Mouse (Mus musculus) brown adipose tissue, adult 24 weeks (tissue): ENCODE measurements at regions not wholly inside any gene's neighbourhood (a gene's known extent, or its start where the extent isn't known, plus 50 kb on each side); places are given as distances from the start of the nearest gene placed in this dataset.

Experiments
- H3K27ac ChIP-seq: fragments of 200-500 bp; replicated peaks from 2 replicates; pipeline ENCODE4 v1.5.1; 2012; ENCODE audit warnings: low read depth, mild to moderate bottlenecking, low read length
- H3K4me1 ChIP-seq: fragments of 200-500 bp; 2 replicates; pipeline ENCODE4 v1.6.1; 2012; ENCODE audit warnings: low read length, mixed read lengths; ENCODE audit not compliant: control insufficient read depth, insufficient read depth, insufficient read length
- H3K4me3 ChIP-seq: fragments of 200-500 bp; 2 replicates; pipeline ENCODE4 v1.5.1; 2012; ENCODE audit warnings: low read depth, mild to moderate bottlenecking, low read length, moderate library complexity; ENCODE audit not compliant: insufficient read depth

DNA sequence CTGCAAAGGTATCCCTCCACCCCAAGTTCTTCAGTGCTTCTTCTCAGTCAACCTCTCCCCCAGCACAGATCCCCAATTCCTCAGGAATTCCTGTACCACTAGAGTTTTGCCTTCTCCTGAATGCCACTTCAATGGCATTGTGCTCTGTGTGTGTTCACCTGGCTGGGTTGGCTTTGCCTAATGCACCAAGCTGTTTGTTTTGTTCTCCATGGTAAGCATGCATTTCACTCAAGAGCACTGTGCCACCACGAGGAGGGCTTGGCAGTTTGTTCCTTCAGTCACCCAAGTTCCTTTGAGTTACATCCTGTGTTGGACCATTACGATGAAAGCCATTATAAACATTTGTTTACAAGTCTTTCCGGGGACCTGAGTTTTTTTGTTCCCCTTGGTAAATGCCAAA lies 84.5 kb downstream of the Zfp36l1 start:
- H3K4me1 ChIP-seq = peaks cover 2% of the 10 kb centered on the region; the same call in 1 of the 2 replicates
- no peak overlapping the region for H3K27ac ChIP-seq

DNA sequence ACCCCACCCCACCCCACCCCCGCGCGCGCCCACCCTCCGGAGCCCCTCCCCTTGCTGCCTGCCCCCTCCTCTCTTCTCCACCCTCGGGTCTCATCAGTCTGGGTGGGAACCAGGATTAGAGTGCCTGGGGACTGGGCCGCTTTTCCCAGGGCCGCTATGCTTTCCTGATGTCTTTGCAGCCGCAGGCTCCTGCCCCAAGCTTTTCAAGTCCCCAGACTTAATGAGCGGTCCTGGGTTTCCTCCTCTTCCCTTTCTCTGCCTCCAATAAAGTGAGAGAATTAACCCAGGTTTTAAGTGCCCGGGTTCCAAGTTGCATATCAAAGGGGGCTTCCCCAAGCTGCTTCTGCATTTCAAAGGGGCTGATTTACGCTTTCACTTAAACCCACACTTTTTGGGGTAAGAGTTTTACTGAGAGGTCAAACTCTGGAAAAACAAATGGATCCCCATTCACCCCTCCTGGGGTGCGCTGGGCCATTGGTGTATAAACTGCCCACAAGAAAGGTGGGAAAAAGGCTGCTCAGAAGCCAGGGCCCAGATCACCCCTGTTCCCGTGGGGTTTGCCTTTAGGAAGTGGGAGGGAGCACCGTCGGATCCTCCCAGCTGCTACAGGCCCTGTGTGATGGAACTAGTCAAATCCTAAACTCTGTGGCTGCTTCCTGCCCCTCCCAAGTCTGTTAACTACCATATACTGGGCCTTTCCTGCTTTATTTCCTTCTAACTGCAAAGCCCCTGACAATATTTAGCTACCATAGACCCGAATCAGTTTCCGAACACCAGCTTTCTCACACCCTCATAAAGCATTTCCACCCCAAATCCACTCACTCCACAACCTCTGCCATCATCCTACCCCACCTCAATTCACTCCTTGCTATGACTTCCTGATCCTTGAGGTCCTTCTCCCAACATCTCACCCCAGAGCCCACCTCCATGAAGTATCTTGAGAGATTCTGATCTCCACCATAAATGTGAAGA lies 89.4 kb downstream of the Zfp36l1 start:
- Histone ChIP-seq H3K4me1 (peaks cover 3% of the 10 kb centered on the region; the same call in 1 of the 2 replicates), H3K4me3 (no peak overlapping the region), H3K27ac (no peak overlapping the region)

More for the DNA sequence above, 84.5 kb downstream of the Zfp36l1 start:
- no peak overlapping the region for H3K4me3 ChIP-seq

DNA sequence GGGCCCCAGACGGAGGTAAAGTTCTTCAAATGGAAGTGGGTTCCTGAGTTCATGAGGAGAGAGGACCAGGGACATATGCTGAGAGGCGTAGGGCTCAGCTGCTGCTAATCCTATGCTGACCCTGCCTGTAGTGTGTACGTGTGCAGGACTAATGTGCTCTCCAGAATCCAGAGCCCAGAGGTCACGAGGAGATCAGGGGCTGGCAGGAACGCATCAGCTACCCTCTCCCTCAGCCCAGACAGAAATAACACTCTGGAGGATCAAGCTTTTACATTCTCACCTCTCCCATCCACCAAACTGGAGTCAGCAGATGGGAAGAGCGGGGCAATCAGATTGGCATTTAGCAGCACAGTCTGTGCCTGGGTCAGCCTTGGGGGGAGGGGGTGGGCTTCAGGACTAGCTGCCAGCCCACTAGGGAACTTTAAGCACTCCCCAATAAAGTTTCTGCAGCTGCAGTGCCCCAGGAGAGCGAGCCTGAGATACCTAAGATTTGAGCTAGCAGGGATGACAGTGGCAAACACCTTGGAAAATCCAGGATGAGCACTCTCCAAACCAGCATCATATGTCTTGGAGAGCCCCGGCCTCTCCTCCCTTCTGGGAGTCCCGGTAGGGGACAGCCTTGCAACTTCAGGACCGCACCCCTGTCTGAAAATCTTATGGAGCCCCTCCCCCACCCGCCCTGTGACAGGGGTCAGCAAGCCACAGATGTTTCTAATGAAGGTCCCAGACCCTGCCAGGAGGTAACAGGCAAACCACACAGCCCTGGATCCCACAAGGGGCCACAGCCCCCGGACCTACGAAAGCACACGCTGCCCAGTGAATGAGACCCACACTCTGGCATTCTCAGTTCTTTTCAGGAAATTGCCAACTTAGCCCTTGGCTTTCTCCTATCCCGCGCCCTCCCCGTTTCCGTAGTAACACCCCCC lies 90.4 kb downstream of the Zfp36l1 start:
- Histone ChIP-seq H3K4me3 (no peak overlapping the region), H3K4me1 (peaks cover 7% of the 10 kb centered on the region; the same call in 1 of the 2 replicates), H3K27ac (no peak overlapping the region)

DNA sequence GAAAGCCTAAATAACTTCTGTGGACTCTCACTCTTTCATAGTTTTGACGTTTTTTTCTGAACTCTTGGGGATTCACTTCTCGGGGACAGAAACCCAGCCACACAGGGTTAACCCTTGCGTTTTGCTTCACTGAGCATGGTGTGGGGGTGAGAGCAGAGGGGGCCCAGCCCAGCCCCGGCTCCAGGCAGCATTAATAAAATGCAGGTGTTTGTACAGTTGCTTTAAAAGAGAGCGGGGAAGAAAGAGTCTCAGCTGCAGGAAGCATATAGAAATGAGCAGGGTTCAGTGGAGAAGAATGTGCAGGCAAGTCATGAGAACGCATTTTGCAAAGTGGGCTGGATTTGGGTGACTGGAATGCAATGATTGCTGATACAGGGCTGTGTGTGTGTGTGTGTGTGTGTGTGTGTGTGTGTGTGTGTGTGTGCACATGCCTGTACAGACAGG lies 91.8 kb downstream of the Zfp36l1 start:
- Histone ChIP-seq H3K4me3 (no peak overlapping the region), H3K27ac (no peak overlapping the region), H3K4me1 (peaks cover 9% of the 10 kb centered on the region; the same call in 1 of the 2 replicates)

DNA sequence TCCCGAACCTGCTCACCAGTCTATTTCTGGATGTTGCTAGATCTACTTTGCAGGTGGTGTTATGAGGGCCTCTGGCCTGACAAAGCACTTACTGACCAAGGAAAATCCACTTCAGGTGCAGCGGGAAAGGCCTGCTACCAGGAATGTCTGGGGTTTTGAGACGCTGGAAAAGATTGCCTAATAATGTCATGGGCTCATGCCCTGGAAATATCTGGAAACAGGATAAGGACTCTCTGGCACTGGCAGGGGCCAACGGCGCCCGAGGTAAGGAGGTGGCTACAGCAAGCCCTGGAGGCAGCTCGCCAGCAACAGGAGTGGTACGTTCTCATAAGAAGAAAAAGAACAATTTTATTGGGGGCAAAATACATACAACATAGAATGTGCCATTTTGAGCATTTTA lies 94.7 kb downstream of the Zfp36l1 start:
- H3K27ac ChIP-seq = no peak overlapping the region
- no peak overlapping the region for H3K4me3 ChIP-seq
- H3K4me1 ChIP-seq = peaks cover 13% of the 10 kb centered on the region

DNA sequence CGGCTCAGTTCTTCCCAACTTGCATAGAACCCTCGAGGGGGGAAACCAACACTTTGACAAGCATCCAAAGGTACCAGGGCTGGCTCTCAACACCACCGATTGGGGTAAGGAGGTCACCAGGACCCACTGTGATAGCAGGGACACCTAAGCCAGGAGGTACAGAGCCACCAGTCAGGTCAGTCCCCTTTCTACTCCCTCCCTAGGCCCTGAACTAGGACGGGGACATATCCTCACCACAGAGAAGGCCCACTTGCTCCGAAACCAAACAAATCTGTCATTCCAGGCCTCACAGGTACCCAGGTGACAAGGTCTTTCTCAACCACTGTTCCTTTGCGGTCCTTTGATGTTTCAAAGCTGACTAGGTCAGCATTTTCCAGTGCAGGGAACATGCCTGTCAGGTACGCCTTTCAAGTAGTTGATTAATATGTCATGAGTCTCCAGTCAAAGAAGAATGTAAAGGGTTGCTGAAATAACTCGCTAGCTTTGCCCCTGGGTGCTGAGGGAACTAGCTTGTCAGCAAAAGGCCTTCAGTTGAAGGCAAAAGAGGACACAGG lies 95.4 kb downstream of the Zfp36l1 start:
- H3K27ac ChIP-seq = no peak overlapping the region
- H3K4me3 ChIP-seq = no peak overlapping the region
- H3K4me1 ChIP-seq = peaks cover 13% of the 10 kb centered on the region

DNA sequence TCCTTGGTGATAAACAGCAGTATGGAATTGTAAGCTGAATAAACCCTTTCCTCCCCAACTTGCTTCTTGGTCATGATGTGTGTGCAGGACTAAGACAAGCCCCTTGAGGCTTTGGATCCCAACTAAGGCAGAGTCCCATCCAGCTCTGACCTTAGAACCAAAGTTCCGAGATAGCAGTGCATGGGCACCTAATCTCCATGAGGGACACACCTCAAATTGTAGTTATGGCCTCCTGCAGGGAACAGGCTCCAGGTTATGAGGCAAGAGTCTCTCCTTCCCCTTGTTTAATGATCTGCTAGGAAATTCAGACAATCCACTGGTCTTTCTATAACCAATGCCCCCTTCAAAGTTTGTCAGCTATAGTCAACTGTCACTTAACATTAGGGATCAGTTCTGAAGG lies 96.9 kb downstream of the Zfp36l1 start:
- H3K4me1 ChIP-seq = peaks cover 13% of the 10 kb centered on the region
- H3K4me3 ChIP-seq = no peak overlapping the region
- H3K27ac ChIP-seq = no peak overlapping the region

DNA sequence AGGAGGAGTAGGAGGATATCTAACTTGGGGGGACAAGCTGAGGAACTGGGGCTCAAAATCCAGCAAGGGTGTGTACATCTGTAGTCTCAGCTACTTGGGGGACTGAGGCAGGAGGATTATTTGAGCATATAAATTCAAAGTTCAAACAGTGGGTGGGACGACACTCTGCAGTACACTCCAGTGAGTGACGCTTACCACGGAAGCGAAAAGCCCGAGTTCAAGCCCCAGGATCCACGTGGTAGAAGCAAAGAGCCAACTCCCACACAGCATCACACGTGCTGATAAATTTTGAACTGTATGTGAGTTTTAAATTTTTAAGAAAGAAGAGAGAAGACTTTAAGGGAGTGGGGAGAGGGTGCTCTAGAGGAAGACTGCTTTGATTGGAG lies 98.2 kb downstream of the Zfp36l1 start:
- H3K4me1 ChIP-seq = peaks cover 13% of the 10 kb centered on the region

DNA sequence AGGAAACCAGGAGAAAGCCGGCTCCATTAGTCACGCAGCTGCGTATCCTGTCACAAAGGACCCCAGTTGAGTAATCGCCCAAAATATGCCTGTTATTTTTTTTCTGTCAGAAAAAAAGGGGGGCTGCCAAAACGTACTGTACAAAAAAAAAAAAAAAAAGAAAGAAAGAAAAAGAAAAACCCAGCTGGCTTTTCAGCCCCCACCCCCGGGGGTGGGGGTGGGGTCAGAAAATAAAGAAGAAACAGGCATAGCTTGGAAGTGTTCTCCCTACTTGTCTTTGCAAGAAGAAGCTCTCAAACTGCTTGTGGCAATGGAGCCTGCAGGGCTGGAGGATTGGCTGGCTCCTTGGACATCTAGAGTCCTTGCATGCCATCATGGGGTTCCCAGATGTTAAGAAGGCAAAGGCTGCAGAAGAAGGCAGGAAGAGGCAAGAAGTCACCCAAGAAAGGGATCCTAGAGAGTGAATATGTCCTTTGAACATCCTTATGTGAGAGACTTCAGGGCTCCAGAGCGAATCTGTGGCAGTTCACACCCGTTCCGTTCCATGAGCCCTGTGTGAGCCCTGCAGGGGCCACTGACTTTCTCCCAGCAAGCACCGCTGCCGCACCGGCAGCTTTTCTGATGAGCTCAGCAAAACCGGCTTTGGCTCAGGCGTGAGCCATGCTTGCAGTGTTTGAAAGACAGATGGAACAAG lies 98.8 kb downstream of the Zfp36l1 start:
- Histone ChIP-seq H3K4me1 (peaks cover 13% of the 10 kb centered on the region), H3K4me3 (peak overlapping the region; percentile 8; the same call in 1 of the 2 replicates), H3K27ac (0 out of 2 replicates have a peak overlapping the region, but pooled peaks have one; percentile 7)

More for the DNA sequence above, 98.2 kb downstream of the Zfp36l1 start:
- H3K27ac ChIP-seq = 0 out of 2 replicates have a peak overlapping the region, but pooled peaks have one; percentile 1
- 0 out of 2 replicates have a peak overlapping the region, but pooled peaks have one; percentile 8 for H3K4me3 ChIP-seq

DNA sequence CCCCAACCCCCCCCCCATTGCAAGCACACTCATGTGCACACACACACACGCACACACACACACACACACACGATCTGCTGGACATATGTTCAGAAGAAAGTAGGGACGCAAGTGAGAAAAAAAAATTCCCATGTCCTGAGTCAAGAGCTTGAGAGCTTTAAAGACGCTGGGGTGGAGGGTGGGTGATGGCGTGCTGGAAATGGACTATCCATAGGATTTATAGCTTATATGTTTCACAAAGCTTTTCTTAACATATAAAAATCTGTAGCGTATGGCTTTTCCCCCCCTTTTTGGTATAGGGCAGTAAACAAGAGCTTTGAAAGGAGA lies 99.3 kb downstream of the Zfp36l1 start:
- Histone ChIP-seq H3K4me1 (peaks cover 13% of the 10 kb centered on the region), H3K4me3 (no peak overlapping the region), H3K27ac (no peak overlapping the region)

DNA sequence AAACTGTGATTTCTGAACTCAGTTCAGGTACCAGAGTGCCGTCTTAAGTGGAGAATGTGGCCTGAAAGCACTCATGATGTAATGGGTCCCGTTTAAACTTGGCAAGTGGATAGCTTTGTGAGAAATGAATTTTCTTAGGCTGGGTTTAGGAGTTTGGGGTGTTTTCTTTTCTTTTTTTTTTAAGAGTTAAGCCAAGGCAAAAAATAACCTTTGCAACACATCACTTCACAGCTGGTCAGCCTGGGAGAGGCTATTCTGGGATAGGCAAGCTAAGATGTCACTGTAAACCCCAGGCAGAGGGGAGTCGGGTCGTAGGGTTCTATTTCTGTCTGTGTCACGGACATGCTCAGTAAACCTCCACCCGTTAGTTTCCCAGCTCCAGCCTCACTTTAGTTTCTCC lies 100.9 kb downstream of the Zfp36l1 start:
- H3K27ac ChIP-seq = no peak overlapping the region; the same call in 1 of the 2 replicates
- peaks cover 9% of the 10 kb centered on the region for H3K4me1 ChIP-seq
- no peak overlapping the region for H3K4me3 ChIP-seq

DNA sequence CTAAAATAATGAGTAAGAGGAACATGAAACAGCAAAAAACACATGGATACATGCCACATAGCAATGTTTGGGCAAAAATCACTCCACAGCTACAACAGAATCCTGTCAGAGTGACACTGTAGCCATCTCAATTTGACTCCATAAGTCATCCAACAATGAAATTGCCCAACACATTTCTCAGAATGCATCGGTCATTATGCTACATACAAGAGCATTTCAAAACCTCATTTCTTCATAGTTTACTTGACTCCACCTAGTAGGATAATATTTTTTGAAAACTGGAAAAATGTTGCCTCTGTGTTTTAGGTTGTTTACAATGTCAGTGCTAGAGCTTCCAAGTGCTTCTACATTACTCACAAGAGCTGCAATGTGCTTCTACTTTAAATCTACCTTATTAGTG lies 101.9 kb downstream of the Zfp36l1 start:
- H3K27ac ChIP-seq = no peak overlapping the region
- H3K4me3 ChIP-seq = no peak overlapping the region
- H3K4me1 ChIP-seq = peaks cover 6% of the 10 kb centered on the region

DNA sequence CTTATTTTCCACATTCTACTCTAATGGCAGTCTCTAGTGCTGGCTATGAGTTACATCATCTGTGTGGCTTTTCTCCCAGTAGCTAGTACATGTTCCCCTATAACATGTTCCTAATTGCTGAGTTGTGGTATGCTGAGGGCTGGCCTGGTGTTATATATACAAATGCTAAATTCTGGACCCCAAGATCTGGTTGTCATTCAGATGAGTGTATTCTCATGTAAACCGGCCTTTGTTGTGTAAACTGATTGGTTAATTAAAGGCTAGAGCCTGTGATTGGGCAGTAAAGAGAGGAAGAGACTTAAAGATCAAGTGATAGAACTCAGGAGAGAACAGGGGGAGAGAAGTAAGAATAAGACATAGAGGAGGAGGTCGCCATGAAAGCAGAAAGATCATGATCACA lies 102.6 kb downstream of the Zfp36l1 start:
- H3K27ac ChIP-seq = no peak overlapping the region
- H3K4me3 ChIP-seq = no peak overlapping the region
- H3K4me1 ChIP-seq = peaks cover 6% of the 10 kb centered on the region

DNA sequence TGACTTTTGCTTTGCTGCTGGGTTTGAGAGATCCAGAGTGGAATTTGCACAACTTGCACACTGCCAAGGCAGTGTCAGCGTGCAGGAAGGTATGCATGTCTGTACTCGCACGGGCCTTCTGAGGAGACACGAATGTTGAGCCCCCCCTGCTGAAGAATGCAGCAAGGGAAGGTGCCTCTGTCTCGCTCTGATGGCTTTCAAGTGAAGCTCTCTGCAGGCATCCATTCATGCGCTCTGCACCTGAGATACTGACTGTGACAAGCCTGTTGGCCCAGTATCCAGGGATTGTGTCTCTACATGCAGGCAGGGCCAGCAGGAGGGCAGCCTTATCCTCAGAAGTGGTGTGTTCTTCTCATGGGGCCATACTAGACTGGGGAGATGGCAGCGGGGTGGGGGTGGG lies 105.0 kb downstream of the Zfp36l1 start:
- H3K27ac ChIP-seq = no peak overlapping the region
- H3K4me3 ChIP-seq = no peak overlapping the region
- peaks cover 11% of the 10 kb centered on the region for H3K4me1 ChIP-seq
